Mouse (Mus musculus) A20 (cell line): ENCODE data around the gene Dmrta1.
A peak's percentile ranks its signal among the peaks of the same experiment; 100 is the strongest.
"Not testable (repeated sequence)": the region's sequence is repeated elsewhere in the genome, so short reads cannot be mapped to it uniquely, and the experiment has no call there.

Experiments used
- DNase-seq: peaks from one replicate; pipeline ENCODE4 v3.0.0-alpha.2; 2011; ENCODE audit warnings: low read depth, low spot score

Dmrta1 gene

DNA sequence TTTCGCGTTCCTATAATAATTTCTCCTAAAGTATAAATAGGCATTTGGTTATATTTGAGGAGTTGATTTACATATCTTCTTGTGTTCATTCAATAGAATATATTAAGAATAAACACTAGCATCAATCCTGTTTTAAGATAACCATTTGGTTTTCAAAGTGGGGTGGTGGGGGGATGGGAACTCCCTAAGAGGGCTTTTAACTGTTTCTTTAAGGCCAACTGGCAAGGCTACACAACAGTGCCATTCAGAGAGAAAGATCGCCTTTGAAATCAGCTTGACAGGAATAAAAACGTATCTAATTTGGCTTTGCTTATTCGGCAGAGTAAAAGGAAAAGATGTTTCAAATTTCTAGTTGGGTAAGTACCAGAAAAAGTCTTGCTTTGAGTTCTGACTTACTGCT is at the start of gene Dmrta1:
Gene Dmrta1 (plus strand): TSS at position 242 of the 400 bp plus-strand sequence.
- DNase-seq = no peak

DNA sequence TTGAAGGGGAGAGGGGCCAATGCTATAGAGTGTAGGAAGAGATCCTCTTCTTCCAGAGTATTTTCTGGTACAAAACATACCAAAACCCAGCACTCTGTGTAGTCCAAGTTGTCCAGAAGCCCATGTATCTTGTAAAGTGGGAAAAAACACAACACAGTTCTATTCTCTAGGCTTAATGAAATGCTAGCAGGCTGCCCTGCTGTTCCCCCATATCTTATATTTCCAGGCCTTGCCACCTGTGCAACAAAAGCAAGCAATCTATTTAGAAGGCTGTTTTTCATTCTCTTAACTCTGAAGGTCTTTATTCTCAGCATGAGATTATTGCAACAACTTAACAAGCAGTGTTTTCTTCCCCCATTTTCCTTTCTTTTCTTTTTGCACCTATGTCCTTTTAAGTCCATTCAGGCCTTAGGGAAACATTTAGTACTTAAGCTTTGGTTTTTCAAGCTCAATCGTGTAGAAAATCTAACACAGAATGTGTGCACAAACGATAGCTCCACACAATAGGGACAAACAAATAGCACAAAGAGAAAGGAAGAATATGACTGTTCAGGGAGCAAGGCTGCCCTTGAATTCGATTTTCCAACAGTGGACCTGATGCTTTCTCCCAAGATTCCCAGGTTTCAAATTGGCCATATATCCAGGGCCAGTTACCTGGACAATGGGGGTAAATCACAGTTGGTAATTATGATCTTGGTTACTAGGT is 48.7 kb upstream of the Dmrta1 start:
- no peak for DNase-seq

DNA sequence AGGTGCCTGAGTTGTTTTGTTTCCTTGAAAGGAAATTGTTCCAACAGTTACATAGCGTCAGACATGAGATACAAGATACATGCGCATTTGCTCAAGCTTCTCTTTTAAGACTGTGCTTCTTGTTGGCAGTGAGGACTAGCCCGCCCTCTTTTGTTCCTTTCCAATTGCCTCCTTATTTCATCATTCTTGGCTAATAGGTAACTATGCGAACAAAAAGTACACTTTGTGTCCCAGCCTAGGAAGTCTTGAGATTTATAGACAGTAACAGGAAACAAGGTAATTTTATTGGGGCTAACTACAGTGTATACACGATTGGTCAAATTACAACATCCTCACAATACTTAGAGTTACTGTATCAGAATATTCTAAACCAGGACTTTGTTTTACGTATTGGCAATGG is 47.7 kb upstream of the Dmrta1 start:
- no peak for DNase-seq

DNA sequence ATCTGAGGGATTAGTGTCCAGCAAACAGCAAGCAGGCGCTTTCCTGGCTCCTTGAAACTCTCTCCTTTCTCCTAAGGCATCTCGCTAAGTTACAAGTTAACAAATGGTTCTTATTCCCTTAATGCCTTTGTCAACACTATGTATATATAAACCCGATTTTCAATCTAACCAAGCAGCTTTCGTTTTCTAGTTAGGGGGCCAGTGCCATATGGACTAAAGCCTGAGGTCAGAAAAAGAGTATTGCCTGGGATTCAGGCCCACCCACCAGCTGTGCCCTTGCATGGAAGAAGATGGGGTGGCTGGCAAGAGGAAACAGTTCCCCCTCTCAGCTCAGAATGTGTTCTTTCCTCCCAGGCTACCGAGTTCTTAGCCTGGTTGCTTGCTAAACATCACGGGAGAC is 40.6 kb upstream of the Dmrta1 start:
- DNase-seq = no peak

DNA sequence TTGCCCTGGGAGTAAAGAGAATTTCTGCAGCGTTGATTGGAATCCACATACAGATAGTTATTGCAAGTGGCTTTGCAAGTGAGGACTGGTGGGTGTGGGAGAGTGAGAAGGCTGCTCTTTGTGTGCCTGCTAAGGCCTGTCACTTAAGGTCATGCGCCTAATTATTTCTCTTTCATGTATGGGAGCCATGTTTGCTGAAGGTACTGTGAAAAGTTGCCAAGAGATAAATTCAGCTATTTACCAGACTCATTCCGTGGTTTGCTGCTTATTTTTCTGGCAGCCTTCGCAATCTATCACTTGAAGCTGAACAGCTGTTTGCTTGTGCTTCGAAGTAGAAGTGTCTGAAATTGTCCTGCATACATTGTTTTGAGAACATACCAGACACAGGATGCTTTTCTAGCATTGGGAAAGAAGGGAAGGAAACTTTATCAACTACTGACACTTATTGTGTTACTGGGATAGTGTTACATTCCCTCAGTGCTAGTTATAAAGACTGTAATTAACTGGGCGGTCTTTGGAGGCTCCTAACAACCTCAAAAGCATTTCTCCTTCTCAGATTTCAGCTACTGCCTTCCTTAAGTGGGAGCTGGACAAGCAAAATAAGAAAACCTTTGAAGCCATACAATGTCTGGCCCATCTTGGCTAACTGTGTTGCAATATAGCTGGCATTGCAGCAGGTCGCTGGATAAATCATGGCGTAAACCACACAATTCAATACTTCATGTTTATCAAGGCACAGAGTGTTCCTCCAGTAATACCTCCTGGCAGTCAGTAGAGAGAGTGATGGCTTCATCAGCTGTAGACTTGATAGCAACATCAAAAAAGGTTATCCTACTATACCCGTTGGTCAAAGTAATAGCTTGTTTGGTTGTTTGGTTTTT is 34.8 kb upstream of the Dmrta1 start:
- no peak for DNase-seq

DNA sequence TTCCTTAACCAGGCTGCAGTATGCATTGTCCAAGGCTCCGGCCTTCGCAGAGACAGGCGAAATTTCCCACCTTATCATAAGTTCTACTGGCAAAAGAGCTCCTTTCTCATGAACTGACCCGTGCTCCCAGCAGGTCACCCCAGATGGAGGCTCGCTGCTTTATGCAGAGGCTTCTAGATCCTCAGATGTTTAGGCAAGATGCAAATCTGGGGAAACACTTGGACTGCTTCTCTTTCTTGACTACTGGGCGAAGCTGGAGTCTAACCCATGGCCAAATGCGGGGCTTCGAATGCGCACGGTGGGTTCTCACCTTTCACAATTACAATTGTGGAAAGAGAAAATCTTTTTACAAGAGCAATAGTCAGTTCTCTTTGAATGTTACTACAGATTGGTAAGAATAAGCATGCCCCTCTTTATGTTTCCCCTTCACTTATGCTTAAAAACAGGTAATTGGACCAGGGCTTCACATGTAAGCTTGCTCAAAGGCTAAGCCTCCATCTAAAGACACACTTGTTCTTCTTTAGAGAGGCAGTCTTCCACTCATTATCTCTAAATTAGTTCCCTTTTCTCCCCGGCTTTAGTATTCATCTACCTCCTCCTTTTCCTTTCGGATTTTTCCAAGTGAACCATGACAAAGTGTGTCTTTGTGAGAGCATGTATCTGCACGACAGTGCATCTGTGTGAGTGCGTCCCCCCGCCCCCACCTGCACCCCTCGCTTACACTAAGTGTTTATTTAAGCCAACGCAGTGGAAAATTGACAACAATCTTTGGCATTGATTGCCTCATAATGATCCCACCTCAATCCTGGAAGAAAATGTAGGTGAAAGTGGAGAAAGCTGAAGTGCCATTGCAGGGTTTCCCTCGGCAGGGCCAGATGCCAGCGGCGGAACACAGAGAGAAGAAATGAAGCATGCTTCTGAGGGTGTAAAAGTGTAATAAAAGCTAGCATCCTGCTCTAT is 28.6 kb upstream of the Dmrta1 start:
- DNase-seq = no peak

DNA sequence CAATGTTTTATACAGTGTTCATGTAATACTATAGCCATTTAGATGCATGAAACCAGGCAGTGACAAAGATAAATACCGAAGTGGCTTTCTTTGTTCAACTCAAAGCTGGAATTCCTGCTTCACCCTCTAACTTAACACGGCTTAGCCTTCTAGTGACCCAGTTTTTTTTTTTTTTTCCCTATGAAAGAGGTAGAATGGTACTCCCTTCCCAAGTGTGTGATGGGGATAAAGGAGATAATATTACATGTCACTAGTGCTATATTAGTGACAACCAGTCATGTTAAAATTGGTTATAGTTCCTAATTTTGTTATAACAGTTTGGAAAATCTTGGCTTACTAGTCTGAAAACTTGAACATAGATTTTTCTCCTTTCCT is 27.9 kb upstream of the Dmrta1 start:
- DNase-seq = no peak

DNA sequence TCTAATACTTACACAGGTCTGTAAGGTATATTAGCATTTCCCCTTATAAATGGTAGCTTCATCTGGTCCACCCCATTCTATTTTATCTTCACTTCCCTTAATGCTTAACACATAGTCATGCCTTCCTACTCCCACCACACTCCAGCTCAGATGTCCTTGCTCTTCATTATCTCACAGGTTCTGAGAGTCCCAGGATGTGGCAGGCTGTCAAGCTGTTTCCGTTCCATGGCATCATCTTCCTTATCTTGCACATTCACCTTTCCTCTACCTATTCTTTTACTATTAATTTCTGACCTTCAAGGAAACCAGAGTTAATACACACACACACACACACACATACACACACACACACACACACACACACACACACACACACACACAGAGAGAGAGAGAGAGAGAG is 27.5 kb upstream of the Dmrta1 start:
- no peak for DNase-seq

DNA sequence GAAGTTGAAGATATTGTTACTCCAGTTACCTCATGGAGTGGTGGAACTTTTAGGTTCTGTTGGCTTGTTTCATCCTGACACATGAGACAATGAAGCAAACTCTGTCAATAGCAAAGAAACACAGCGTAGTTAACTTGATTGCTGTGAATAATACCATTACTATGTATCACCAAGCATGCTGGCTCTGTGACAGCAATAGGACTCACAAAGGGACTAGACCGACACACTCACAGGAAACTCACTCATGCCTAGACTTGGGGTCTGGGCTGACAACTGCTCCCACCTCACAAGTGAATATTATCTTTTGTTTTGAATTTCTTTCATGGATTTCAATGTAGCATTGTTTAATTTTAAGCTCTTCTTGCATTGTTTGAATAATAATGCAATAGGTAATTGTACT is 15.8 kb upstream of the Dmrta1 start:
- no peak for DNase-seq

DNA sequence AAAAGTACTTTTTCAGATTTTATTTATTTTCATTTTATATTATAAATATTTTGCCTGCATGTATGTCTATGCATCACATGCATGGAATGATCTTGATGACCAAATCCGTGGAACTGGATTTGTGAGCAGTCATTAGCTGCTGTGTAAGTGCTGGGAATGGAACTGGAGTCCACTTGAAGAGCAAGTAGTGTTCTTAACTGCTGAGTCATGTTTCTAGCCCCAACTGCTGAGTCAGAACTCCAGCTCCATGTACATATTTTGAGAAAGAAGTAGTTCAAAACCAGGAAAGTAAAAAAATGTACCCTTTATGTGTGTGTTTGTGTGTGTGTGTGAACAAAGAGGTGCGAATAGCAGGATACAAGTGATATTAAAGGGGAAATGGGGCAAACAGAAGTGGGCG is 4.5 kb upstream of the Dmrta1 start:
- DNase-seq = no peak

DNA sequence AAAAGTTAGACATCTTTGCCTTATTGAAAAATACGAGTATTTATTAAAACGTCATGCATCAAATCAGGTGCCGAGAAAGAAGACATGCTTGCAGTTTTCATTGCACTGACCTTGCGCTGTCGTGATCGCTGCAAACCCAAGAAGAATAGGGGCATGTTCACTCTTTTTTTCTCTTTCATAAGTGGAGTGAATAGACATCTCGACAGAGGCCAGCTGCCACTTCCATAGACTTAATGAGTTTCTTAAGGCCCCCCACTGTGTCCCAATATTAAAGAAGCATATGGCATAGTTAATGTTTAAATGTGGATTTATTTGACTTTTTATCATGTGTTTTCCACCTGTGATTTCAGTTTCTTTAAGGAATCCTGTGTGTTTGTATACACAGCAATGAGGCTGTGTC is 1.3 kb upstream of the Dmrta1 start:
- no peak for DNase-seq

DNA sequence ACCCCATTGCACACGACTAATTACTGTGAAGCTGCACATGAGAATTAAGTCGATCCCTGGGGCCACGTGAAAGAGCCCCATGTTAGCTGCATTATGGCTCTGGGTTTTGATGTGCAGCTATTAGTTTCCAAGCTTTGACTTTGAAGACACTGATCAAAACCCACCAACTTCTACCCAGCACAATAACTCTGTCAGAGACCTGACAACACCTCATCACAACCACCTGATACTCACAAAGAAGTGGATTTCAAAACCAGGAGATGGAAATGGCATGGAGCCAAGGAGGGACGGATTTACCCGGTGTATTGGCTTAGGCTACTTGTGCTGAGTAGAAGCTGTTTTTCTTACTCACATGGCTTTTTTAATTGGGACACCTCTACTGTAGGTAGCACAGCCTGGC is 523 bp upstream of the Dmrta1 start:
- no peak for DNase-seq

DNA sequence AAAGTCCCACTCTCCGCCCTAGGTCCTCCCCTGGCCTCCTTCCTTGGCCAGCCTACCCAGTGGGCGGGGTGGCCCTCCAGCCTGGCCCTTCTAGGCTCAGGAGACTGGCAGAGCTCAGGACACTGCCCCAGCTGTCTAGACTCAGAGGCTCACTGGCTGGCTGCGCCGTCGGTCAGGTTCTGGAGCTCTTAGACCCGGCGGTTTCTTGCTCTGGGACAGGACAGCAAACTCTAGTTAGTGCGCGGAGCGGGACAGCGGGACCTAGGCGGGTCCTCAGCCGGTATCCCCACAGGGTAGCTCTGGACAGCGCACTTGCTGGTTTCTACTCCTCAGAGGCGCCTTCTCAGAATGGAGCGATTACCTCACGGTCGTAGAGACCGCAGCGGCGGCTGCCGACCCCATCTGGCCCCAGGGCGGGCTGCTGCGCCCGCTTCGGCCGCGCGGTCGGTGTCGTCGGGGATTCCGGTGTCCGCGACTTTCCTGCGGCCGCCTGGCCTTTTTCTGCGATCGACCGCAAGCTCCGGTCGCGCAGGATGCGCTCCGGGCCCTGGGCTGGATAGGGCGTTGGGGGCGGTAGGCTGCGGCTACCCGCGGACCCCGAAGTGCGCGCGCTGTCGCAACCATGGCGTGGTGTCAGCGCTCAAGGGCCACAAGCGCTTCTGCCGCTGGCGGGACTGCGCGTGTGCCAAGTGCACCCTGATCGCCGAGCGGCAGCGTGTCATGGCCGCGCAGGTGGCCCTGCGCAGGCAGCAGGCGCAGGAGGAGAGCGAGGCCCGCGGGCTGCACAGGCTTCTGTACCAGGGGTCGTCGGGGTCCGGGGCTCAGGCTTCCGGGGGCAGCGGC is 8.9 kb downstream of the Dmrta1 start:
- no peak for DNase-seq

DNA sequence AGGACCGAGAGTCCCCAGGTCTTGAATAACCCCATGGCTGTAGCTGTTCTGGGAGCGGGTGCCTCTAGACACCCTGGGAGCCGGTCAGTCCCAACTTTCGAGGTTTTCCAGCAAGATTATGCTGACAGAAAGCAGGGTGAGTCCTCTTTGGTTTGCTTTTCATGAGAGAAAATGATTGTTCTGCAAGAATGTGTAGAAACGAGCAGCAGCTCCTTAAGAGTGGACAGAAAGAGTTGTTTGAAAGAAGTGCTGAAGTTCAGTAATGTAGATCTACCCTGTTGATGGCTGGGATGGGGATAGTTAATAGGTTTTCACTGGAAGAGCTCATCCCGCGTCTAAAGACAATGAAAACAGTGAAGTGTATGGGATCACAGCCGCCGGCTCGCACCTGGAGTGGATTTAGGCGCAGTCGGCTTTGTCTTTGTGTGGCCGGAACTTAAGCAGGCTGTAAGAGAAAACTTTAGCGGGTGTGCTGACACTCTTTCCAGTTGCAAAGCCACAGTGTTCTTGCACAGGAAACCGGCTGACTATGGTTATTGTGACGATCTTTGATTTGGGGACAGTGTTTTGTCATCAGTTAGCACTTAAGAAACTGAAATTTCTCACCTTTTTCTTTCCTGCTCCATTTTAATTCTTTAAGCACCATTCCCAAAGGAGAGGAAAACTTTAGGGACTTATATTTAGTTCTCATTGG is 9.7 kb downstream of the Dmrta1 start:
- DNase-seq = no peak

DNA sequence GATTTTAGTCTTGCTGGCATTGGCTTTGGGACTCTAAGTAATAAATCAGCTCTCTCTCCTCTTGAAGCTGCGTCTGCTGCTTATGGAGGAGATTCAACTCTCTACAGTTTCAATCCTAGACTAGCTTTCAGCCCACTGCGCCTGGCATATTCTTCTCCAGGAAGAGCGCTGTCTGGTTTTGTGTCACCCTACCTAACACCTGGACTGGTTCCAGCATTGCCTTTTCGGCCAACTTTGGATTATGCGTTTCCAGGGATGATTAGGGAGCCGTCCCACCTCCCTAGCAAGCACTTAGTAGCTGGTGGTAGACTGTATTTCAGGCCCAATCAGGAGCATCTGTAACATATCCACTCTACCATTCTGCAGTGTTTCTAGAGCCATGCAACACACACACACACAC is 12.7 kb downstream of the Dmrta1 start:
- DNase-seq = no peak

DNA sequence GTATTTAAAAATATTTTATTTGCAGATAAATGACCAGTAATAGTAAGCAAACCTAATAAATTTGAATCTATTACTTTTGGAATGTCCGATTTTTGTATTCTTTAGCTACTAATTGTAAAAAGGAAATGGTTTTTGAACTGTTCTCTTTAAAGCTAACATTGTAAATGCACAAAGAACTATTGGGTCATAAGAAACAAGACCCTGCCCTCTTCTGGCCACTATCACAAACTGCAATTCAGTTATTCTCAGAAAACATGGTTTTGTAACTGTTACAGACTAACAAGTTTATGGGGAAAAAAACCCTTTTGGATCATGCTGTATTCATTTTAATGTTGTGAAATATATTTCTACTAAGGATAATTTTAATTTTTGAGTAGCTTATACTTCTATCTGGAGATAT is 13.5 kb downstream of the Dmrta1 start:
- DNase-seq = peak; percentile 34

DNA sequence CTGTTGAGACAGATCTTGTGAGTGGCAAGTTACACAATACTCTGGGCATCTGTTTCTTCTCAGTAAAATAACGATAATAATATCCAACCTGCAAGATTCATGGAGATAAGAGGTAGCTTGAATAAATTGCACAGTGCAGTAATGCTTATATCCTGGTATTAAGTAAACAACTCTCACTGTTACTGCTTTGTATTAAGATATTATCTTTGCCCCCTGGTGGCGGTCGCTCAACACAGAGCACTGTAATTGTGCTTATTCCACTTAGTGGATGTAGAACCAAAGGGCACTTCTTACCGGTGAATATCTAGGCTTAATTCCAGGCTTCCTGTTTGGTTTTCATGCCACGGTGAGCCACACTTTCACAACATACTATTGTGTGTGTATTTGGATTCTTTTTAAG is 16.4 kb downstream of the Dmrta1 start:
- peak; percentile 19 for DNase-seq

DNA sequence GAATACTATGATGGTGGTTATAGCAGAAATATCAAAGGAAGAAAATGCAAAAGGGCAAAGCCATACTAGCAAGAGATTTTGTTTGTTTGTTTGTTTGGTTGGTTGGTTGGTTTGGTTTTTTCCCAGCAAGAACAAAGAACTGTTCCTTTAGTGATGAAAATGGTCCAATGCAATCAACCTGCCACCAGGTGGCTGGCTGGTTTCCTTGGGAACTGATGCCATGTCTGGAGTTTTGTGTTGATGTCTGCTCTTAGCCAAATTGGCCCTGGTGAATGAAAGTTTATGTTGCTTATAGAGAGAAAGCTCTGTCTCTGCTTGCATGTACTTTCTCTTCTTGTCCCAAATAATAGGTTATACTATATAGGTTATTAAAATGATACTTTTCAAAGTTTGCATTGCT is 18.7 kb downstream of the Dmrta1 start:
- no peak for DNase-seq

DNA sequence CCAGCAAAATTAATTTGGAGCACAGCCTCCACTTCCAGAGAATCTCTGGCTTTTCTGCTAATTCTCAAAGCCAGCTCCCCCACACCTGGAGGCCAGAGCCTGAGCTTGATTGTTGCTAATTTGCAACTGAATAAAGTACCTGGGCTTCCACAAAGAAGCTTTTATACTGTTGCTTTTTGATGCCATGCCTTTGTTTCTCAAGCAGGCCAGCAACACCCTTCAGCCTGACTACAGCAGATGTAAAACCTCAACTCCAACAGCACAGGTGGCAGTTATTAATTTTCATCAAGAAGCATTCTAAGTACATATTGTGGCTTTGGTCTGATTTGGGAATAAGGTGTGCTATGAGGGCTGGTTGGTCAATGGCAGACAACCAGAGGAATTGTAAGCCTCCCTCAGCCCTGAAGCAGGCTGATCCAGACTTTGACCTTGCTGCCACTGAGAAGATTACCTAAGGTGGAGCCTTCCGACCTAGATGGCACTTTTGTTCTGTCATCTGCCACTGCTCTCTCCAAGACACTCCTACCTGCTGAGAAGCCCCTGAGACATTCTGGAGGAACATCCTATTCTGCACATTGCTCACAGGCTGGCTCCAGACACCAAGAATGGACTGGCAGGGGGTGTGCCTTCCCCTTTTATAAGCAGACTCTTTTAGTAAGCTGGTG is 44.4 kb downstream of the Dmrta1 start:
- not testable (repeated sequence) for DNase-seq
